ENCODE assay signal across 19 mouse cellular contexts in the genomic region with DNA sequence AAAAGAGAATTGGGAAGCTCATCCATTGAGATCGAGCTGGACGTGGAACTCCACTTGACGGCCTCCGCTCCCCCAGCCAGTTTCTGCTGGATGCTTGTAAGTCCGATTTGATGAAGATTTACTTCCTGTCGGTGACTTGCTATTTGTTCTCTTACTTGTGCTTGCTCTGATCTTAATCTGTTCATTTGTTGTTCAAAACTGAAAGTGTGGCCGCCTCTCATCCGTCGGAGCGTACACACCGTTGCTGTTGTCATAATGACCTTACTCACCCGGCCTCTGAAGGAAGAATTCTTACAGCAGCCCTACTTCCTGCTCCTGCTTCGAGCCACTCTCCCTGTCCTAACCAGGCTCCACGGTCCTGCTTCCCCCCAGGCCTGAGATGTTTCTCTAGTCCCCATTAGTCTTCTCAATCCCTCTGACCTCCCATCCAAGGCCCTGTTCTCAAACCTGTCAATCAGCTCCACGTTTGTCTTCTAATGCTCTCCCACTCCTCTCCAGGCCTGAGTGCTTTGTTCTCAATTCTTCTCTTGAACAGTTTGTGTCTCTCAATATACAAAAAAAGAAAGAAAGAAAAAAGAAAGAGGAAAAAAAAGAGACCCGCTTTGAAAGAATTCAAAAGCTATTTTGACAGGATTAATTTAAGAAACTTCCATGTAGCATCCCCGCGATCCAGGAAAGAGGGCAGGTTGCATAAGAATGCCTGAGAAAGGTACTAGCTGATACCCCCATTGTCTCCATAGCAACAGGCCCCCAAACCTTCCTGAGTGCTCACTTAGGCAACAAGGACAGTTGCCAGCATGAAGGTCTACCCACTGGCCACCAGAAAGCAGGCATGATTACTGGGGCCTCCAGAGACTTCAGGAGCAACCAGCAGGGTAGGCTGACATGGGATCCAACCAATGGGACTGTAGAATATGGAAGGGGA.
DNase-seq lines count a peak whose midpoint lies in the region; ATAC-seq and TF ChIP-seq lines count a peak whose summit lies in the region.
"Had no signal": no experiment of that assay in that cellular context is flagged by ENCODE, and none has a peak within 500 bp of the region (broad histone marks: within the 10 kb centered on the region; RNA-seq: fewer than 3 reads in every experiment).

No protein-coding gene starts in this region.

- no peaks in the 10 kb centered on the region for H3K36me3 ChIP-seq in lung, embryonic 16.5 days (ENCODE audit: control insufficient read depth, insufficient read depth, low read length)
- no peaks in the 10 kb centered on the region for H3K36me3 ChIP-seq in liver, postnatal 0 days (replicated peaks; ENCODE audit: insufficient read depth, low read length)
- H3K36me3 ChIP-seq in midbrain, embryonic 11.5 days (ENCODE audit: control insufficient read depth, insufficient read depth, low read length), result no peaks in the 10 kb centered on the region
- H3K36me3 ChIP-seq: embryonic facial prominence, embryonic 13.5 days; heart, embryonic 15.5 days; liver, embryonic 12.5 days; midbrain, embryonic 15.5 days; neural tube, embryonic 15.5 days had no signal

- H3K4me2 ChIP-seq in lung, embryonic 16.5 days (ENCODE audit: low read depth, low read length), result peak overlapping the region; percentile 14; the same call in 1 of the 2 replicates
- no peak overlapping the region for H3K4me2 ChIP-seq in liver, postnatal 0 days (ENCODE audit: low read depth, low read length)
- no peak overlapping the region for H3K4me2 ChIP-seq in midbrain, embryonic 11.5 days
- H3K4me2 ChIP-seq: embryonic facial prominence, embryonic 13.5 days; heart, embryonic 15.5 days; limb, embryonic 12.5 days; liver, embryonic 12.5 days; midbrain, embryonic 15.5 days; neural tube, embryonic 15.5 days had no signal

- no peaks in the 10 kb centered on the region for H3K9me3 ChIP-seq in lung, embryonic 16.5 days (ENCODE audit: control insufficient read depth, low read length)
- H3K9me3 ChIP-seq in liver, postnatal 0 days (ENCODE audit: low read length), result no peaks in the 10 kb centered on the region
- no peaks in the 10 kb centered on the region for H3K9me3 ChIP-seq in midbrain, embryonic 11.5 days (ENCODE audit: control insufficient read depth, low read length)
- H3K9me3 ChIP-seq: embryonic facial prominence, embryonic 13.5 days; heart, embryonic 15.5 days; limb, embryonic 12.5 days; liver, embryonic 12.5 days; midbrain, embryonic 15.5 days; neural tube, embryonic 15.5 days had no signal

- H3K9ac ChIP-seq in lung, embryonic 16.5 days (ENCODE audit: low read length), result no peak overlapping the region; the same call in 1 of the 2 replicates
- H3K9ac ChIP-seq in liver, postnatal 0 days (replicated peaks), result no peak overlapping the region
- H3K9ac ChIP-seq in midbrain, embryonic 11.5 days (ENCODE audit: low read length), result no peak overlapping the region
- H3K9ac ChIP-seq: embryonic facial prominence, embryonic 13.5 days; heart, embryonic 15.5 days; limb, embryonic 12.5 days; liver, embryonic 12.5 days; midbrain, embryonic 15.5 days; neural tube, embryonic 15.5 days had no signal

- TF ChIP-seq EP300 in liver, postnatal 0 days (IDR thresholded peaks at IDR 0.05; ENCODE audit: low read depth), result no peak

- no peak overlapping the region for H3K4me3 ChIP-seq in lung, embryonic 16.5 days (ENCODE audit: low read length)
- H3K4me3 ChIP-seq in liver, postnatal 0 days (ENCODE audit: low read depth, low read length), result no peak overlapping the region
- no peak overlapping the region for H3K4me3 ChIP-seq in midbrain, embryonic 11.5 days (ENCODE audit: low read depth, low read length)
- H3K4me3 ChIP-seq: embryonic facial prominence, embryonic 13.5 days; heart, embryonic 15.5 days; limb, embryonic 12.5 days; liver, embryonic 12.5 days; midbrain, embryonic 15.5 days; neural tube, embryonic 15.5 days had no signal

- 47% methylated on average over 18 of the region's 18 CpGs for WGBS in lung, embryonic 16.5 days
- WGBS in liver, postnatal 0 days (ENCODE audit: insufficient replicate concordance), result 53% methylated on average over 18 of the region's 18 CpGs
- 66% methylated on average over 18 of the region's 18 CpGs for WGBS in midbrain, embryonic 11.5 days

- no peaks in the 10 kb centered on the region for H3K27me3 ChIP-seq in lung, embryonic 16.5 days (ENCODE audit: control insufficient read depth, insufficient read depth, low read depth, low read length)
- H3K27me3 ChIP-seq in liver, postnatal 0 days (ENCODE audit: insufficient read depth, low read length), result no peaks in the 10 kb centered on the region
- no peaks in the 10 kb centered on the region for H3K27me3 ChIP-seq in midbrain, embryonic 11.5 days (ENCODE audit: control insufficient read depth, insufficient read depth, low read length)
- H3K27me3 ChIP-seq: embryonic facial prominence, embryonic 13.5 days; heart, embryonic 15.5 days; limb, embryonic 12.5 days; liver, embryonic 12.5 days; midbrain, embryonic 15.5 days; neural tube, embryonic 15.5 days had no signal

- no peak for TF ChIP-seq CTCF in liver, postnatal 0 days (IDR thresholded peaks at IDR 0.05; ENCODE audit: low read depth)

- no peak overlapping the region for H3K27ac ChIP-seq in lung, embryonic 16.5 days (ENCODE audit: low read length)
- H3K27ac ChIP-seq in liver, postnatal 0 days (ENCODE audit: low read depth), result no peak overlapping the region
- H3K27ac ChIP-seq in midbrain, embryonic 11.5 days (ENCODE audit: low read depth, low read length), result no peak overlapping the region
- H3K27ac ChIP-seq: embryonic facial prominence, embryonic 13.5 days; limb, embryonic 12.5 days; liver, embryonic 12.5 days; macrophage; midbrain, embryonic 15.5 days; neural tube, embryonic 15.5 days had no signal

- ATAC-seq in frontal cortex, adult (ENCODE audit: low TSS enrichment), result 0 out of 2 replicates have a peak, but pooled peaks have one; percentile 20
- ATAC-seq in lung, embryonic 16.5 days (ENCODE audit: low read depth), result no peak
- ATAC-seq in inflammation-experienced regulatory T-cells, adult 6 months, result peak; percentile 25
- ATAC-seq in liver, postnatal 0 days, result no peak
- ATAC-seq in midbrain, embryonic 11.5 days (ENCODE audit: low FRiP score), result no peak
- ATAC-seq: forebrain, embryonic 14.5 days; liver, embryonic 12.5 days; midbrain, embryonic 15.5 days had no signal

- DNase-seq in frontal cortex, postnatal 36 days (ENCODE audit: low spot score in 2 of 2), result no peak
- DNase-seq in lung, postnatal 4 days, result no peak
- peak; percentile 10 for DNase-seq in ZHBTc4 (ENCODE audit: low read depth, low spot score)
- no peak for DNase-seq in liver, postnatal 0 days
- no peak for DNase-seq in midbrain, embryonic 11.5 days (ENCODE audit: low spot score, missing footprints)
- DNase-seq: cerebellum, adult 9-10 months; kidney, adult 9 months; layer of hippocampus, adult 9-11 months had no signal

- no peaks in the 10 kb centered on the region; the same call in 1 of the 2 replicates for H3K4me1 ChIP-seq in lung, embryonic 16.5 days (replicated peaks; ENCODE audit: control insufficient read depth, insufficient read depth, low read length)
- no peaks in the 10 kb centered on the region for H3K4me1 ChIP-seq in liver, postnatal 0 days (ENCODE audit: insufficient read depth)
- peaks cover 2% of the 10 kb centered on the region; the same call in 1 of the 2 replicates for H3K4me1 ChIP-seq in midbrain, embryonic 11.5 days (ENCODE audit: control insufficient read depth, insufficient read depth, low read length)
- H3K4me1 ChIP-seq: liver, embryonic 12.5 days had no signal

Comparison
In these comparisons a context has a peak if more than half of its experiments do, and no peak if none do; other contexts are left out.
1. ATAC-seq: peak in frontal cortex, adult (single experiment) and inflammation-experienced regulatory T-cells, adult 6 months (single experiment); none in lung, embryonic 16.5 days (single experiment), liver, postnatal 0 days (single experiment) and midbrain, embryonic 11.5 days (single experiment).